Mouse (Mus musculus): ENCODE data around the gene Ctcf. TPM values are rescaled to one million over a fixed set of nuclear protein-coding genes. Genes with fewer than 3 reads are reported as not detected.

Ctcf gene
- polyA plus RNA-seq, 1 experiment from 2014 or later: 116 TPM

GRCm38 (mm10) chr8:105722861-105723260 lies 86.5 kb downstream of the Ctcf start:
- Histone ChIP-seq H3K4me2 (ENCODE audit: low read depth, low read length) (no peak overlapping the region), H3K9me3 (replicated peaks; ENCODE audit: control insufficient read depth, low read length) (no peaks in the 10 kb centered on the region), H3K27ac (replicated peaks; ENCODE audit: low read depth, low read length) (no peak overlapping the region), H3K36me3 (replicated peaks; ENCODE audit: control insufficient read depth, insufficient read depth, low read depth, low read length) (peaks cover 5% of the 10 kb centered on the region; the same call in 1 of the 2 replicates), H3K27me3 (ENCODE audit: control insufficient read depth, insufficient read depth, low read length) (no peaks in the 10 kb centered on the region), H3K9ac (replicated peaks; ENCODE audit: low read length) (no peak overlapping the region), H3K4me3 (ENCODE audit: low read depth, low read length) (no peak overlapping the region), H3K4me1 (ENCODE audit: control insufficient read depth, insufficient read depth, low read length) (no peaks in the 10 kb centered on the region)
- ATAC-seq (replicated peaks; ENCODE audit: insufficient number of reproducible peaks, low FRiP score, low TSS enrichment, low read depth) (no peak), DNase-seq (ENCODE audit: low spot score) (no peak)
- WGBS: 91% methylated on average over 9 of the region's 9 CpGs

GRCm38 (mm10) chr8:105725726-105726125 lies 89.4 kb downstream of the Ctcf start:
- H3K36me3 ChIP-seq (replicated peaks; ENCODE audit: control insufficient read depth, insufficient read depth, low read depth, low read length): peaks cover 5% of the 10 kb centered on the region; the same call in 1 of the 2 replicates
- no peak overlapping the region for H3K4me2 ChIP-seq (ENCODE audit: low read depth, low read length)
- no peaks in the 10 kb centered on the region for H3K9me3 ChIP-seq (replicated peaks; ENCODE audit: control insufficient read depth, low read length)
- H3K9ac ChIP-seq (replicated peaks; ENCODE audit: low read length): no peak overlapping the region
- 78% methylated on average over 5 of the region's 5 CpGs for WGBS
- ATAC-seq (replicated peaks; ENCODE audit: insufficient number of reproducible peaks, low FRiP score, low TSS enrichment, low read depth) (no peak), DNase-seq (ENCODE audit: low spot score) (no peak)
- H3K4me1 ChIP-seq (ENCODE audit: control insufficient read depth, insufficient read depth, low read length): no peaks in the 10 kb centered on the region
- no peaks in the 10 kb centered on the region for H3K27me3 ChIP-seq (ENCODE audit: control insufficient read depth, insufficient read depth, low read length)
- H3K27ac ChIP-seq (replicated peaks; ENCODE audit: low read depth, low read length): no peak overlapping the region
- H3K4me3 ChIP-seq (ENCODE audit: low read depth, low read length): no peak overlapping the region

DNA sequence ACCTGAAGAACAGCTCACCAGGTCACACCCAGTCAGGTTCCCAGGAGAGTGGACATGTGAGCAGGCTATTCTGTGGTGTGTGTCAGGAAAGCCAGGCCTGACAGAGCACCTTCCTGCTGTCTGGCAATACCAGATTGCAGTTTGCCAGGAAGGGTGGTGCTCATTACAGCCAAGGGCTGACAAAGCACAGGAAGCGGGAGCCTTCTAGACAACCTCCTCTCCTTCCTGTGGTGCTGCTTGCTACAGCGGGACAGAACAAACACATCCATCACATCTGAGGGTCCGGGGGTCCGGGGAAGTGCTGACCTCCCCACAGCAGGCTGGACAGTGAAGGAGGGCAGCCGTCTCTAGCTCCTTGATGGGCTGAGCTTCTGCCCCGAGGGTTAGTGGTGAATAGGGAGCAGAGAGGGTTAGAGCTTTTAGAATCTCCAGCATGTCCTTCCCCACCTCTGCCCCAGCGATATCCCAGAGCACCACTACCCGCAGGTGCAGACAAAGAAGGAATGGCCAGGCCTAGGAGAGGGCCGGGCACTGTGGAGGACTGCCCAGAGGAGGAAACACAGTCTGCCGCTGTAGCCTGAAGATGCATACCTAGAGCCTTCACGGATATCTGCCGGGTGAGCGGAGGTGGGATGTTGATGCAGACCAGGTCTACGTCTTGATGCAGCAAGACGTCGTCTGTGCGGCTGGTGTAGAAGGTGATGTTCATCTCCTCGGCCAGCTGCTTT lies 91.2 kb downstream of the Ctcf start:
- H3K9ac ChIP-seq (replicated peaks; ENCODE audit: low read length): no peak overlapping the region; the same call in 1 of the 2 replicates
- no peaks in the 10 kb centered on the region for H3K27me3 ChIP-seq (ENCODE audit: control insufficient read depth, insufficient read depth, low read length)
- H3K9me3 ChIP-seq (replicated peaks; ENCODE audit: control insufficient read depth, low read length): no peaks in the 10 kb centered on the region
- ATAC-seq (replicated peaks; ENCODE audit: insufficient number of reproducible peaks, low FRiP score, low TSS enrichment, low read depth): no peak
- H3K4me2 ChIP-seq (ENCODE audit: low read depth, low read length): no peak overlapping the region
- peaks cover 5% of the 10 kb centered on the region; the same call in 1 of the 2 replicates for H3K36me3 ChIP-seq (replicated peaks; ENCODE audit: control insufficient read depth, insufficient read depth, low read depth, low read length)
- 87% methylated on average over 18 of the region's 18 CpGs for WGBS
- no peak overlapping the region for H3K4me3 ChIP-seq (ENCODE audit: low read depth, low read length)
- no peak overlapping the region for H3K27ac ChIP-seq (replicated peaks; ENCODE audit: low read depth, low read length)
- DNase-seq (ENCODE audit: low spot score): no peak
- H3K4me1 ChIP-seq (ENCODE audit: control insufficient read depth, insufficient read depth, low read length): no peaks in the 10 kb centered on the region

GRCm38 (mm10) chr8:105732186-105732585 lies 95.8 kb downstream of the Ctcf start:
- ATAC-seq (replicated peaks; ENCODE audit: insufficient number of reproducible peaks, low FRiP score, low TSS enrichment, low read depth): no peak
- 89% methylated on average over 5 of the region's 5 CpGs for WGBS

More at GRCm38 (mm10) chr8:105732186-105732585, 95.8 kb downstream of the Ctcf start:
- Histone ChIP-seq H3K9me3 (replicated peaks; ENCODE audit: control insufficient read depth, low read length) (no peaks in the 10 kb centered on the region), H3K4me3 (ENCODE audit: low read depth, low read length) (no peak overlapping the region), H3K4me1 (ENCODE audit: control insufficient read depth, insufficient read depth, low read length) (no peaks in the 10 kb centered on the region), H3K36me3 (replicated peaks; ENCODE audit: control insufficient read depth, insufficient read depth, low read depth, low read length) (peaks cover 4% of the 10 kb centered on the region; the same call in 1 of the 2 replicates), H3K4me2 (ENCODE audit: low read depth, low read length) (no peak overlapping the region), H3K27ac (replicated peaks; ENCODE audit: low read depth, low read length) (no peak overlapping the region), H3K27me3 (ENCODE audit: control insufficient read depth, insufficient read depth, low read length) (no peaks in the 10 kb centered on the region), H3K9ac (replicated peaks; ENCODE audit: low read length) (no peak overlapping the region)
- no peak for DNase-seq (ENCODE audit: low spot score)

MicroRNA genes within 50 kb of the gene (microRNA counts, 519-probe panel; counts per million panel counts)
- microRNA mmu-miR-1966: 2,658 counts per million, percentile 29 among the panel's probes with 10 or more counts

Small RNA genes lying within 50 kb of the gene (microRNA-seq; reads per million reads assigned to microRNA genes)
- gene Mir1966 (ENCODE audit: borderline number of aligned reads): not detected

Other genes starting within 250 kb of the Ctcf start
- not detected in 2 replicates for gene Kctd19, start 223.1 kb upstream of the Ctcf start, polyA plus RNA-seq (2014; fragmentation: Nextera tagmentation; extraction: Ambion mirVana)
- gene Lrrc36, start 223.0 kb upstream of the Ctcf start, polyA plus RNA-seq (2014; fragmentation: Nextera tagmentation; extraction: Ambion mirVana): 0.39 and 0.49 TPM in 2 replicates
- gene Tppp3, start 165.0 kb upstream of the Ctcf start, polyA plus RNA-seq (2014; fragmentation: Nextera tagmentation; extraction: Ambion mirVana): 49.5 and 59.1 TPM in 2 replicates
- 15.0 and 17.9 TPM in 2 replicates for gene Zdhhc1, start 139.7 kb upstream of the Ctcf start, polyA plus RNA-seq (2014; fragmentation: Nextera tagmentation; extraction: Ambion mirVana)
- 11.9 and 12.6 TPM in 2 replicates for gene Hsd11b2, start 117.8 kb upstream of the Ctcf start, polyA plus RNA-seq (2014; fragmentation: Nextera tagmentation; extraction: Ambion mirVana)
- 89.8 and 95.5 TPM in 2 replicates for gene Atp6v0d1, start 70.5 kb upstream of the Ctcf start, polyA plus RNA-seq (2014; fragmentation: Nextera tagmentation; extraction: Ambion mirVana)
- gene Ripor1, start 31.3 kb upstream of the Ctcf start, polyA plus RNA-seq (2014; fragmentation: Nextera tagmentation; extraction: Ambion mirVana): 7.3 and 8.7 TPM in 2 replicates
- 1.0 and 1.7 TPM in 2 replicates for gene Agrp, start 825 bp downstream of the Ctcf start, polyA plus RNA-seq (2014; fragmentation: Nextera tagmentation; extraction: Ambion mirVana)
- 0.88 and 1.8 TPM in 2 replicates for gene Carmil2, start 49.7 kb downstream of the Ctcf start, polyA plus RNA-seq (2014; fragmentation: Nextera tagmentation; extraction: Ambion mirVana)
- gene Acd, start 64.5 kb downstream of the Ctcf start, polyA plus RNA-seq (2014; fragmentation: Nextera tagmentation; extraction: Ambion mirVana): 53.8 and 56.5 TPM in 2 replicates
- gene Pard6a, start 64.6 kb downstream of the Ctcf start, polyA plus RNA-seq (2014; fragmentation: Nextera tagmentation; extraction: Ambion mirVana): 13.2 and 16.3 TPM in 2 replicates
- gene 4933405L10Rik, start 71.1 kb downstream of the Ctcf start, polyA plus RNA-seq (2014; fragmentation: Nextera tagmentation; extraction: Ambion mirVana): 0.50 TPM in 1 of 2 replicates, not detected in the other
- gene Enkd1, start 71.6 kb downstream of the Ctcf start, polyA plus RNA-seq (2014; fragmentation: Nextera tagmentation; extraction: Ambion mirVana): 31.2 and 36.7 TPM in 2 replicates
- gene Gfod2, start 122.1 kb downstream of the Ctcf start, polyA plus RNA-seq (2014; fragmentation: Nextera tagmentation; extraction: Ambion mirVana): 24.5 and 26.6 TPM in 2 replicates
- 11.2 and 13.0 TPM in 2 replicates for gene Ranbp10, start 190.8 kb downstream of the Ctcf start, polyA plus RNA-seq (2014; fragmentation: Nextera tagmentation; extraction: Ambion mirVana)
- gene Tsnaxip1, start 191.2 kb downstream of the Ctcf start, polyA plus RNA-seq (2014; fragmentation: Nextera tagmentation; extraction: Ambion mirVana): 0.27 TPM in 1 of 2 replicates, not detected in the other
- gene Cenpt, start 216.7 kb downstream of the Ctcf start, polyA plus RNA-seq (2014; fragmentation: Nextera tagmentation; extraction: Ambion mirVana): 50.8 and 53.1 TPM in 2 replicates
- 67.7 and 72.4 TPM in 2 replicates for gene Thap11, start 218.6 kb downstream of the Ctcf start, polyA plus RNA-seq (2014; fragmentation: Nextera tagmentation; extraction: Ambion mirVana)
- 262 and 323 TPM in 2 replicates for gene Nutf2, start 224.0 kb downstream of the Ctcf start, polyA plus RNA-seq (2014; fragmentation: Nextera tagmentation; extraction: Ambion mirVana)
- gene Edc4, start 244.3 kb downstream of the Ctcf start, polyA plus RNA-seq (2014; fragmentation: Nextera tagmentation; extraction: Ambion mirVana): 31.8 and 35.4 TPM in 2 replicates